Mouse (Mus musculus) cerebellum, adult 2 months (tissue): ENCODE data around the gene Arhgef19. TPM values are rescaled to one million over a fixed set of nuclear protein-coding genes. Genes with fewer than 3 reads are reported as not detected.

Experiments
- DNase-seq, 2 experiments: peaks; one replicate each; pipeline ENCODE4 v3.0.0; 2021
- H3K27ac ChIP-seq: fragments of 200-500 bp; 2 replicates; pipeline ENCODE4 v1.5.1; 2012; ENCODE audit warnings: low read length, control low read depth, inconsistent platforms; ENCODE audit not compliant: insufficient read depth
- H3K27me3 ChIP-seq: fragments of 200-500 bp; 2 replicates; pipeline ENCODE4 v1.6.1; 2012; ENCODE audit warnings: inconsistent platforms, mild to moderate bottlenecking, low read length, moderate library complexity; ENCODE audit not compliant: control insufficient read depth, insufficient read depth
- H3K4me1 ChIP-seq: fragments of 200-500 bp; 2 replicates; pipeline ENCODE4 v1.6.1; 2011; ENCODE audit warnings: low read length; ENCODE audit not compliant: control insufficient read depth, insufficient read depth
- H3K4me3 ChIP-seq: fragments of 200-500 bp; replicated peaks from 2 replicates; pipeline ENCODE3; 2011; ENCODE audit warnings: mild to moderate bottlenecking, low read depth, low read length, control low read depth; ENCODE audit not compliant: insufficient read depth
- CTCF ChIP-seq: fragments of 200-500 bp; IDR thresholded peaks from 2 replicates; pipeline ENCODE4 v1.5.1; 2011; ENCODE audit warnings: low read depth, mild to moderate bottlenecking, control low read depth, low read length, moderate library complexity, borderline replicate concordance; ENCODE audit not compliant: insufficient read depth
- POLR2A ChIP-seq: fragments of 200-500 bp; IDR thresholded peaks from 2 replicates; pipeline ENCODE4 v1.6.1; 2011; ENCODE audit warnings: low read length, control low read depth, borderline replicate concordance; ENCODE audit not compliant: insufficient read depth
- WGBS: fragments of 180-500 bp; shearing (Covaris S2); methylation state at CpG from one replicate; pipeline ENCODE4 v1.1.7; 2018; 5-methylcytosine and 5-hydroxymethylcytosine counted together
- polyA plus RNA-seq: library from polyadenylated mRNA; depleted of rRNA; stranded (reverse); fragments of >200 nt; gene quantifications from 2 replicates; pipeline ENCODE4 v1.2.3, GENCODE M21; 2012

Arhgef19 gene
- polyA plus RNA-seq, 1 experiment, result 15.0 TPM

- no peak for DNase-seq
- peaks cover 5% of the 10 kb centered on the region; the same call in 1 of the 2 replicates for H3K4me1 ChIP-seq
- 94% methylated on average over 5 of the region's 5 CpGs for WGBS
- TF ChIP-seq POLR2A (no peak), CTCF (no peak)
- H3K27ac ChIP-seq, result no peak overlapping the region
- H3K4me3 ChIP-seq, result no peak overlapping the region
- no peaks in the 10 kb centered on the region for H3K27me3 ChIP-seq
Observed at GRCm38 (mm10) chr4:141222752-141223151, 16.5 kb upstream of the Arhgef19 start.

- no peak for DNase-seq
- no peaks in the 10 kb centered on the region for H3K27me3 ChIP-seq
- WGBS, result 90% methylated on average over 7 of the region's 7 CpGs
Observed at GRCm38 (mm10) chr4:141228687-141229086, 10.6 kb upstream of the Arhgef19 start.

GRCm38 (mm10) chr4:141233196-141233595 lies 6.1 kb upstream of the Arhgef19 start:
- Histone ChIP-seq H3K4me1 (no peaks in the 10 kb centered on the region; the same call in 1 of the 2 replicates), H3K4me3 (no peak overlapping the region), H3K27ac (no peak overlapping the region), H3K27me3 (no peaks in the 10 kb centered on the region)
- no peak for DNase-seq
- TF ChIP-seq POLR2A (no peak), CTCF (no peak)
- WGBS, result 66% methylated on average over 4 of the region's 4 CpGs

More at GRCm38 (mm10) chr4:141228687-141229086, 10.6 kb upstream of the Arhgef19 start:
- TF ChIP-seq POLR2A, result no peak
- TF ChIP-seq CTCF, result no peak
- no peak overlapping the region for H3K4me3 ChIP-seq
- H3K27ac ChIP-seq, result no peak overlapping the region
- no peaks in the 10 kb centered on the region; the same call in 1 of the 2 replicates for H3K4me1 ChIP-seq

- Histone ChIP-seq H3K27ac (no peak overlapping the region), H3K27me3 (no peaks in the 10 kb centered on the region; the same call in 1 of the 2 replicates), H3K4me3 (no peak overlapping the region), H3K4me1 (peaks cover 3% of the 10 kb centered on the region; the same call in 1 of the 2 replicates)
- 55% methylated on average over 6 of the region's 6 CpGs for WGBS
- DNase-seq, result no peak
- TF ChIP-seq CTCF, result no peak
- no peak for TF ChIP-seq POLR2A
Observed at GRCm38 (mm10) chr4:141235537-141236111, 3.7 kb upstream of the Arhgef19 start.

GRCm38 (mm10) chr4:141236856-141237255 lies 2.4 kb upstream of the Arhgef19 start:
- no peak for TF ChIP-seq POLR2A
- no peak for TF ChIP-seq CTCF
- peaks cover 3% of the 10 kb centered on the region; the same call in 1 of the 2 replicates for H3K4me1 ChIP-seq
- H3K27me3 ChIP-seq, result no peaks in the 10 kb centered on the region; the same call in 1 of the 2 replicates
- 32% methylated on average over 3 of the region's 3 CpGs for WGBS
- DNase-seq, result no peak
- no peak overlapping the region for H3K27ac ChIP-seq
- no peak overlapping the region for H3K4me3 ChIP-seq

GRCm38 (mm10) chr4:141238492-141239387 lies 559 bp upstream of the Arhgef19 start:
- DNase-seq, result no peak
- Histone ChIP-seq H3K27me3 (no peaks in the 10 kb centered on the region; the same call in 1 of the 2 replicates), H3K27ac (no peak overlapping the region), H3K4me3 (peak overlapping the region; percentile 36), H3K4me1 (0 out of 2 replicates have a peak, but pooled peaks cover 3% of the 10 kb centered on the region)
- 7% methylated on average over 20 of the region's 20 CpGs for WGBS
- TF ChIP-seq POLR2A, result no peak
- no peak for TF ChIP-seq CTCF

GRCm38 (mm10) chr4:141240617-141241016 lies 1.3 kb downstream of the Arhgef19 start:
- 18% methylated on average over 14 of the region's 14 CpGs for WGBS
- Histone ChIP-seq H3K27ac (no peak overlapping the region), H3K4me3 (no peak overlapping the region), H3K4me1 (0 out of 2 replicates have a peak, but pooled peaks cover 3% of the 10 kb centered on the region), H3K27me3 (no peaks in the 10 kb centered on the region; the same call in 1 of the 2 replicates)
- no peak for TF ChIP-seq CTCF
- no peak for TF ChIP-seq POLR2A
- no peak for DNase-seq
